Mouse (Mus musculus): Measurements from ENCODE around the gene Kcnma1. TPM values are rescaled to one million over a fixed set of nuclear protein-coding genes. Genes with fewer than 3 reads are reported as not detected.

Gene Kcnma1
- total RNA-seq, 4 experiments from 2014 or later = 54.5 to 65.3 (median 57.1) TPM

DNA sequence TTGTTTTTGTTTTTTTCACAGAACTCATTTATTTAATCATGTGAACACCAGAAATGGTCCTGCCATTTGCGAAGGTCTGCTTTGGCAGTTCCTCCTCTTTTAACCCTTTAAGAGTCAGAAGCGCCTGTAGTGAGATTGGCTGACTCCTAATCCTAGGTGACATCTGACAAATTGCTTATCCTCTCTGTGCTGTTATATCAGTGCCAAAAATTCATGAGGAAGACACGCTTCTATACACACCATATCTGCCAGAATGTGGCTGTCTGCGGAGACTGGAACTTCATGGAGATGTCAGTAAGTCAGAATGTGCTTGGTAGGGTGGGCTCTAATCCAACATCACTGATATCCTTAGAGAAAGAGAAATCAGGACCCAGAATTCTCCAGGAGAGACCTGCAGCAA is 157.3 kb downstream of the Kcnma1 start:
- DNase-seq (ENCODE audit: low spot score in 2 of 2) = no peak

DNA sequence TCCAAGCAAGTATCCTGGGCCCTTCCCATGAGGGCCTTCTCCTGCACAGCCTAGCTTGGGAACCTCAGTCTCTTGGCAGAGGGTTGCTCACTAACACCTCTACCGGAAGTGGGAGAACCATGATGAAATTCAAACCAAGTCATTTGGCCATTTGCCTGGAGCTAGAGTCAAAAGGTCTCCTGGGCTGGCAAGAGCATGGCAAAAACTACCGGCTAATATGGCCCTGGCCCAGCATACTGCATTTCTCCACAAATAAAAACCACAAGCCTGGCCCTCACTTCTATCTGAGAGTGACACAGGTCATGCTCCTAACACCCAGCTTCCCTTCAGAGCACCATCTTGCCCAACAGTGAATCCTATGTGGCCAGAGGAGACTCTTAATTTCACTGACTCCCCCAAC is 159.3 kb downstream of the Kcnma1 start:
- peak; percentile 68 to 71 for DNase-seq (ENCODE audit: low spot score in 2 of 2)

GRCm38 (mm10) chr14:23848529-23849141 is 165.7 kb downstream of the Kcnma1 start:
- no peak for DNase-seq (ENCODE audit: low spot score in 2 of 2)

DNA sequence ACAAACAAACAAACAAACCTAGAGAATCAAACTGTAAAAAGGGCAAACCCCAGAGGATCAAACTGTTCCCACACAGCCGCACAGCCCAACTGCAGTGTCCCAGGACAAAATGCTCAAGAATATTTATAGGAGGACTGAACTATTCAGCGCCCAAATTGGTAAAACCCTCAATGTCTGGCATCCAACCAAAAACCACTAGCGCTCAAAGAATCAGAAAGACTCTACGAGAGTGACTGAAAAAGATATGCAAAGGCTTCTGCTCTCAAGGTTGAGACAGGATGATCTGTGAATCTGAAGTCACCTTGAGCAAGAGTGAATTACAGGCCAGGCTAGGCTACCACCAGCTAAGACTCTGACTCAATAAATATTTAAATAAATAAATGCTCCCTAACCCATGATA is 167.6 kb downstream of the Kcnma1 start:
- DNase-seq (ENCODE audit: low spot score in 2 of 2) = no peak

GRCm38 (mm10) chr14:23842025-23842424 is 172.3 kb downstream of the Kcnma1 start:
- DNase-seq (ENCODE audit: low spot score in 2 of 2) = no peak

GRCm38 (mm10) chr14:23839613-23840012 is 174.7 kb downstream of the Kcnma1 start:
- peak; percentile 48 to 52 for DNase-seq (ENCODE audit: low spot score in 2 of 2)

- DNase-seq (ENCODE audit: low spot score in 2 of 2) = no peak
Measured at GRCm38 (mm10) chr14:23835387-23836111, 178.7 kb downstream of the Kcnma1 start.

DNA sequence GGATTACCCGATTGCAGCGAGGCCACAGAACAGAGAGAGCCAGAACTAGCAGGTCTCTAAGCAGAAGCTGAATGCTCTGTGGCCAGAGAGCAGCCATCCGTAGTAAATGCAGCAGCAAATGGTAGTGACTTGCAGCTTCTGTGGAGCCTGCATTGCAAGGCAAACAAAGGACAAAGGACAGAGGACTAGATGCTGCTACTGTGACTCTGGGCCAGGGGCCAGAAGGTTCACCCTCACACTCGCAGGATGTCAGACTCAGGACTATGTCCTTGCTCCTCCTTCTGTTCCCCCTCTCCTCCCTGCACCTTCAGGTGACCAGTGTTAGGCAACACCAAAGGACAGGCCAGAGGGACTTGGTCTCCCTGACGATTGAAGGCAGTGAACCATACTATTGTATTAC is 183.0 kb downstream of the Kcnma1 start:
- no peak for DNase-seq (ENCODE audit: low spot score in 2 of 2)

- no peak for DNase-seq (ENCODE audit: low spot score in 2 of 2)
Measured at GRCm38 (mm10) chr14:23830316-23830715, 184.0 kb downstream of the Kcnma1 start.

DNA sequence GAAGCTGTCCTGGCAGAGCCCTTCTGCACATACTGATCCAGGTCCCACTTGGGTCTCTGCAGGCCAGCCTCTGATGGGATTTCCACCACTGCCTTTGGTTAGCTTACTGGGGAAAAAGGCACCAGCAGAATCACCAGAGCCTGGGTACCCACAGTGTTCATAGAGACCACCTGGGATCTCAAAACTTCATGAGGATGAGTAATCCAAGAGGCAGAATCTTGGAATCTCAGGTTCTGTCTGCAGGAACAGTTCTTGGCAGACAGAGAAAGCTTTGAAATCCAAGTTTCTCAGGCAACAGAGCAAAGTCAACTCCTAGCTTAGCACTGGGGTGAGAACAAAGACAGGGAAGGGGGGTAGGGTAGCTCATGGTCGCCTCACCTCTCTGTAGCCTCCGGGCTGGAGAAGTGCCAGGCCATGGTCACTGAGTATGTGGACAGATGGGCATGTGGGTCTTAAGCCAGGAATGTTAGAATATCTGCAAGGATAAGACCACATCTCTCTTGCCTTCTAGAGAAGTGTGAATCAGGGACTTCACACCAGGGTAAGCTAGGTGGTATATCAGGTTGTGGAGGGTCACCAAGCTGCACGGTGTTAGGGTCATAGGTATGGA is 185.5 kb downstream of the Kcnma1 start:
- no peak for DNase-seq (ENCODE audit: low spot score in 2 of 2)

DNA sequence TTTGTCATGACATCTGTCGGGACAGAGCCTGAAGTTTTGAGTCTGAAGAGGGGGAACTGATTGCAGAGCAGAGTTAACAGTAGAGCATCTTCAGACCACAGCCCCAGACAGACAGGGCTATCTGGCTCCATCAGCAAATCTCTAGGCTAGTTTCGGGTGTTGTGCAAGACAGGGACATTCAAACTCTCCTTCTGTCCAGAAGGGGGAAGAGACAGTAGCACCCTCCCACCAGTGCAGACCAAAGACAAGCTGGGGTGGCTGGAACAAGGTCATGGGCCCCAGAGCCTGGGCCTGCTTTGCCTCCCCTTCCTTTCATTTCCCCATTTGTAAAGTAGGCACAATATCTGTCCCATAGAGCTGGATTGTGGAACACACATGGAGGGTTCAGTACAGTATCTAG is 189.4 kb downstream of the Kcnma1 start:
- no peak for DNase-seq (ENCODE audit: low spot score in 2 of 2)

GRCm38 (mm10) chr14:23824267-23824666 is 190.0 kb downstream of the Kcnma1 start:
- no peak for DNase-seq (ENCODE audit: low spot score in 2 of 2)

DNA sequence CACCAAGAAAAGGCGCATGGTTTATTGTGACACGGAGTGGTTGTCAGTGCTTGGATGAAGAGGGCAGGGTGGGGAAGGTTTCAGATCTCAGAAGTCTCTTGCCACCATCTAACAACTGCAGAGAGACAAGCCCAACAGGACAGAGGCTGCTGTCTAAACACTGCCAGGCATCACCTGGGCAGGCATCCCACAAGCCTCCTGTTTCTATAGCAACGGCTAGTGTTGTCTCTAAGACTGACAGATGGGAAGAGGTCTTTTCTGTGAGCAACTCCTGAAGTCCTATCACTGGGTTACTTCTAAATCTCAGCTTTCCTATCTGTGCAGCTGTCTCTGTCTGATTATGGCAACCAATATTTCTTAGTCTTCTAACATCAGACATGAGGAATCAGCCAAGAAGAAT is 196.7 kb downstream of the Kcnma1 start:
- DNase-seq (ENCODE audit: low spot score in 2 of 2) = no peak

GRCm38 (mm10) chr14:23810081-23810480 is 204.2 kb downstream of the Kcnma1 start:
- no peak for DNase-seq (ENCODE audit: low spot score in 2 of 2)

GRCm38 (mm10) chr14:23809124-23809523 is 205.2 kb downstream of the Kcnma1 start:
- DNase-seq (ENCODE audit: low spot score in 2 of 2) = no peak

DNA sequence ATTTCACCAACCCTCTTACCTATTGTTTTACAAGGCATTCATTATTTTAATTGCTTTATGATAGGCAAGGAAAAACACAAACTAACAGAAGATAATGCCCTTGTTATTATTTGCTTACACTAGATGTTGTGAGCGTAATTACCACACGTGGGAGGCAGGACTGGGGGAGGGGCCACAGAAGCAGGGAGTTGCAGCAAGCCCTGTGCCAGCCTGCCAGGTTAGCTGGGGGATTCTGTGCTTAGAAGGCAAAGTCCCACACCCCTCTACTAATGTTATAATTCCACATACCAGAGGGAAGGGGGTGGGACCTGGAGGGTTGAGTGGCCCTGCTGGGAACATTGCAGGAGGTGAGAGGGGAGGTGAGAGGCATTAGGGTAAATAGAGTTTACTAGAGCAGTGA is 207.9 kb downstream of the Kcnma1 start:
- DNase-seq (ENCODE audit: low spot score in 2 of 2) = no peak

- DNase-seq (ENCODE audit: low spot score in 2 of 2) = no peak
Measured at GRCm38 (mm10) chr14:23796878-23797277, 217.4 kb downstream of the Kcnma1 start.

- DNase-seq (ENCODE audit: low spot score in 2 of 2) = no peak
Measured at GRCm38 (mm10) chr14:23792674-23793073, 221.6 kb downstream of the Kcnma1 start.

- no peak for DNase-seq (ENCODE audit: low spot score in 2 of 2)
Measured at GRCm38 (mm10) chr14:23792076-23792475, 222.2 kb downstream of the Kcnma1 start.

GRCm38 (mm10) chr14:23791261-23791691 is 223.0 kb downstream of the Kcnma1 start:
- DNase-seq (ENCODE audit: low spot score in 2 of 2) = peak; percentile 47 to 50

- DNase-seq (ENCODE audit: low spot score in 2 of 2) = no peak
Measured at GRCm38 (mm10) chr14:23786687-23787073, 227.6 kb downstream of the Kcnma1 start.

DNA sequence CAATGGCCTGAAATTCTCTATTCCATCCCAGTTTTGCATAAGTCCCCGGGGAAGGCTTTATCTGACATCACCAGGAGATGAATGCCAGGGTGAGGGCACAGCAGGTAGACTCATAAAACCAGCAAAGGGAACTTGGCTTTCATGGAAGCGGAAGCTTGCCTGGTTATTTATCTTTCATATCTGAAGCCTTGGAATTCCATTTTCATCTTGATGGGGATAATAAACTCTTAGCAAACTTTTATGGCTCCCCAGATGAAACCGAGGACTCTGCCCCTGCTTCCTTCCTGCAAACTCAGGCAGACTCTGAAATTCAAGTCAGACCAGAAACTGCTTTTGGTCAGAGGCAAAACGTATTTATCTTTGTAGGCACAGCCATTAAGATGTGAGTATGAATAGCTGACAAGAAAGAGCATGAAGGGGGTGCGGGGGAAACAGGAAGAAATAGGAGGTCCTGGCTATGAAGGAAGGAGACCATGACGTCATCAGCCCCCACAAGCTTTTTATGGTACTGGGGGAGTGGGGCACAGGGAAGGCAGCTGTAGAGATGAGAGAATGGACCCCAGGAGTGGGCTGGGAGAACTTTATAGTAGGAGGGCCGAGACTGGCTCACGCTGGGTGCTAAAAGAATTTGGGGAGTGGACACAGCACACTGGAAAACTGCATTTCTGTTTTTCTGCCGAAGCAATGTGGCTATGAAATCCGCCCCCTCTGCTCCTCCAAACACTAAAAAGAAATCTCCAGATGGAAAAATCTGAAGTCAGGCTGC is 228.2 kb downstream of the Kcnma1 start:
- no peak for DNase-seq (ENCODE audit: low spot score in 2 of 2)
